Mouse (Mus musculus): ENCODE measurements around the gene Baz1b. TPM values are rescaled to one million over a fixed set of nuclear protein-coding genes. Genes with fewer than 3 reads are reported as not detected.
A peak's percentile ranks its signal among the peaks of the same experiment; 100 is the strongest.

Gene Baz1b
- 60.1 and 61.5 TPM in 2 replicates for polyA plus RNA-seq (2016; fragmentation: Nextera tagmentation; extraction: Ambion mirVana)

GRCm38 (mm10) chr5:135186621-135187348, at the start of gene Baz1b:
Baz1b (plus strand) TSS chr5:135187264.
- WGBS = under 1% methylated on average over 57 of the region's 57 CpGs
- peak; percentile 99 for DNase-seq (ENCODE audit: low spot score)
- peak within 1 kb of the TSS; percentile 98 for H3K4me3 ChIP-seq
- H3K4me1 ChIP-seq = peaks cover 32% of the 10 kb centered on the region
- peaks cover 48% of the 10 kb centered on the region for H3K36me3 ChIP-seq (replicated peaks)
- peaks cover 6% of the 10 kb centered on the region; the same call in 1 of the 2 replicates for H3K9me3 ChIP-seq
- no peaks in the 10 kb centered on the region for H3K27me3 ChIP-seq (replicated peaks; ENCODE audit: low read depth, poor library complexity, severe bottlenecking)
- H3K27ac ChIP-seq (replicated peaks) = peak within 1 kb of the TSS; percentile 98

- H3K36me3 ChIP-seq (replicated peaks) = no peaks in the 10 kb centered on the region
- H3K4me3 ChIP-seq = no peak overlapping the region
- H3K4me1 ChIP-seq = no peaks in the 10 kb centered on the region
- no peaks in the 10 kb centered on the region for H3K9me3 ChIP-seq
- no peak for DNase-seq (ENCODE audit: low spot score)
- no peak overlapping the region for H3K27ac ChIP-seq (replicated peaks)
- WGBS = 74% methylated on average over 2 of the region's 2 CpGs
- peaks cover 16% of the 10 kb centered on the region for H3K27me3 ChIP-seq (replicated peaks; ENCODE audit: low read depth, poor library complexity, severe bottlenecking)
Measured at GRCm38 (mm10) chr5:135139881-135140280, 47.2 kb upstream of the Baz1b start.

GRCm38 (mm10) chr5:135144469-135144868, 42.6 kb upstream of the Baz1b start:
- WGBS = 52% methylated on average over 4 of the region's 4 CpGs
- Histone ChIP-seq H3K9me3 (no peaks in the 10 kb centered on the region), H3K36me3 (replicated peaks) (no peaks in the 10 kb centered on the region), H3K27me3 (replicated peaks; ENCODE audit: low read depth, poor library complexity, severe bottlenecking) (no peaks in the 10 kb centered on the region), H3K4me3 (no peak overlapping the region), H3K4me1 (peaks cover 10% of the 10 kb centered on the region), H3K27ac (replicated peaks) (no peak overlapping the region)
- no peak for DNase-seq (ENCODE audit: low spot score)

- no peak overlapping the region for H3K4me3 ChIP-seq
- no peaks in the 10 kb centered on the region for H3K9me3 ChIP-seq
- H3K27me3 ChIP-seq (replicated peaks; ENCODE audit: low read depth, poor library complexity, severe bottlenecking) = no peaks in the 10 kb centered on the region
- DNase-seq (ENCODE audit: low spot score) = no peak
- 82% methylated on average over 3 of the region's 3 CpGs for WGBS
- H3K27ac ChIP-seq (replicated peaks) = no peak overlapping the region
- H3K36me3 ChIP-seq (replicated peaks) = no peaks in the 10 kb centered on the region
- H3K4me1 ChIP-seq = peaks cover 14% of the 10 kb centered on the region
Measured at GRCm38 (mm10) chr5:135145532-135145931, 41.5 kb upstream of the Baz1b start.

- no peaks in the 10 kb centered on the region for H3K36me3 ChIP-seq (replicated peaks)
- no peak for DNase-seq (ENCODE audit: low spot score)
- no peaks in the 10 kb centered on the region for H3K27me3 ChIP-seq (replicated peaks; ENCODE audit: low read depth, poor library complexity, severe bottlenecking)
- no peaks in the 10 kb centered on the region for H3K9me3 ChIP-seq
- H3K4me1 ChIP-seq = peaks cover 17% of the 10 kb centered on the region
- no peak overlapping the region for H3K4me3 ChIP-seq
- no peak overlapping the region for H3K27ac ChIP-seq (replicated peaks)
Measured at GRCm38 (mm10) chr5:135145955-135146354, 41.1 kb upstream of the Baz1b start.

GRCm38 (mm10) chr5:135148715-135149052, 38.4 kb upstream of the Baz1b start:
- Histone ChIP-seq H3K4me3 (peak overlapping the region; percentile 89), H3K9me3 (no peaks in the 10 kb centered on the region), H3K27ac (replicated peaks) (peak overlapping the region; percentile 95), H3K36me3 (replicated peaks) (peaks cover 16% of the 10 kb centered on the region), H3K4me1 (peaks cover 18% of the 10 kb centered on the region), H3K27me3 (replicated peaks; ENCODE audit: low read depth, poor library complexity, severe bottlenecking) (no peaks in the 10 kb centered on the region)
- WGBS = under 1% methylated on average over 13 of the region's 13 CpGs
- no peak for DNase-seq (ENCODE audit: low spot score)

GRCm38 (mm10) chr5:135149053-135149819, 37.8 kb upstream of the Baz1b start, which contains the start of gene Tbl2:
Tbl2 (plus strand) TSS chr5:135149657.
- Histone ChIP-seq H3K27me3 (replicated peaks; ENCODE audit: low read depth, poor library complexity, severe bottlenecking) (no peaks in the 10 kb centered on the region), H3K4me1 (peaks cover 18% of the 10 kb centered on the region), H3K9me3 (no peaks in the 10 kb centered on the region), H3K4me3 (peak within 1 kb of the TSS; percentile 89), H3K36me3 (replicated peaks) (peaks cover 21% of the 10 kb centered on the region), H3K27ac (replicated peaks) (peak within 1 kb of the TSS; percentile 95)
- WGBS = under 1% methylated on average over 63 of the region's 63 CpGs
- peak; percentile 99 for DNase-seq (ENCODE audit: low spot score)

- under 1% methylated on average over 23 of the region's 23 CpGs for WGBS
- Histone ChIP-seq H3K4me1 (peaks cover 18% of the 10 kb centered on the region), H3K36me3 (replicated peaks) (peaks cover 27% of the 10 kb centered on the region), H3K4me3 (peak overlapping the region; percentile 89), H3K27ac (replicated peaks) (peak overlapping the region; percentile 95), H3K9me3 (no peaks in the 10 kb centered on the region), H3K27me3 (replicated peaks; ENCODE audit: low read depth, poor library complexity, severe bottlenecking) (no peaks in the 10 kb centered on the region)
- DNase-seq (ENCODE audit: low spot score) = no peak
Measured at GRCm38 (mm10) chr5:135149820-135150178, 37.3 kb upstream of the Baz1b start.

- Histone ChIP-seq H3K27ac (replicated peaks) (no peak overlapping the region), H3K36me3 (replicated peaks) (peaks cover 93% of the 10 kb centered on the region), H3K9me3 (no peaks in the 10 kb centered on the region; the same call in 1 of the 2 replicates), H3K27me3 (replicated peaks; ENCODE audit: low read depth, poor library complexity, severe bottlenecking) (no peaks in the 10 kb centered on the region), H3K4me3 (no peak overlapping the region), H3K4me1 (no peaks in the 10 kb centered on the region)
- 94% methylated on average over 4 of the region's 4 CpGs for WGBS
- no peak for DNase-seq (ENCODE audit: low spot score)
Measured at GRCm38 (mm10) chr5:135156496-135156895, 30.6 kb upstream of the Baz1b start.

GRCm38 (mm10) chr5:135161221-135161620, 25.8 kb upstream of the Baz1b start:
- Histone ChIP-seq H3K9me3 (no peaks in the 10 kb centered on the region; the same call in 1 of the 2 replicates), H3K27ac (replicated peaks) (no peak overlapping the region), H3K27me3 (replicated peaks; ENCODE audit: low read depth, poor library complexity, severe bottlenecking) (no peaks in the 10 kb centered on the region), H3K4me3 (no peak overlapping the region), H3K4me1 (no peaks in the 10 kb centered on the region), H3K36me3 (replicated peaks) (peaks cover 77% of the 10 kb centered on the region)
- no peak for DNase-seq (ENCODE audit: low spot score)
- WGBS = 95% methylated on average over 4 of the region's 4 CpGs

- Histone ChIP-seq H3K27me3 (replicated peaks; ENCODE audit: low read depth, poor library complexity, severe bottlenecking) (no peaks in the 10 kb centered on the region), H3K27ac (replicated peaks) (no peak overlapping the region), H3K4me1 (no peaks in the 10 kb centered on the region), H3K36me3 (replicated peaks) (peaks cover 73% of the 10 kb centered on the region), H3K4me3 (no peak overlapping the region), H3K9me3 (no peaks in the 10 kb centered on the region; the same call in 1 of the 2 replicates)
- WGBS = 89% methylated on average over 7 of the region's 7 CpGs
- DNase-seq (ENCODE audit: low spot score) = no peak
Measured at GRCm38 (mm10) chr5:135161650-135162049, 25.4 kb upstream of the Baz1b start.

GRCm38 (mm10) chr5:135162361-135162760, 24.7 kb upstream of the Baz1b start:
- Histone ChIP-seq H3K36me3 (replicated peaks) (peaks cover 65% of the 10 kb centered on the region), H3K9me3 (no peaks in the 10 kb centered on the region), H3K27ac (replicated peaks) (no peak overlapping the region), H3K4me1 (no peaks in the 10 kb centered on the region), H3K4me3 (no peak overlapping the region), H3K27me3 (replicated peaks; ENCODE audit: low read depth, poor library complexity, severe bottlenecking) (no peaks in the 10 kb centered on the region)
- WGBS = 94% methylated on average over 8 of the region's 8 CpGs
- no peak for DNase-seq (ENCODE audit: low spot score)

GRCm38 (mm10) chr5:135162821-135163220, 24.2 kb upstream of the Baz1b start:
- no peak for DNase-seq (ENCODE audit: low spot score)
- no peaks in the 10 kb centered on the region for H3K27me3 ChIP-seq (replicated peaks; ENCODE audit: low read depth, poor library complexity, severe bottlenecking)
- peaks cover 61% of the 10 kb centered on the region for H3K36me3 ChIP-seq (replicated peaks)
- peaks cover under 1% of the 10 kb centered on the region; the same call in 1 of the 2 replicates for H3K4me1 ChIP-seq
- no peak overlapping the region for H3K27ac ChIP-seq (replicated peaks)
- WGBS = 93% methylated on average over 6 of the region's 6 CpGs
- H3K9me3 ChIP-seq = no peaks in the 10 kb centered on the region
- H3K4me3 ChIP-seq = no peak overlapping the region

All from embryonic facial prominence, embryonic 10.5 days (tissue).